Mouse (Mus musculus) MEL (cell line): Measurements from ENCODE around the gene Lamp2.

Experiments used
- EP300 ChIP-seq, 2 experiments: IDR thresholded peaks; 2 replicates each; pipeline ENCODE4 v1.6.1; 2011; ENCODE audit warnings: improper control_type of control experiment in 2 of 2, low read length in 2 of 2, low read depth in 1 of 2, mild to moderate bottlenecking in 1 of 2
- ETS1 ChIP-seq: IDR thresholded peaks from 2 replicates; pipeline ENCODE4 v1.6.1; 2012; ENCODE audit warnings: low read depth, mild to moderate bottlenecking, inconsistent platforms, low read length, improper control_type of control experiment, moderate library complexity
- MAX ChIP-seq: IDR thresholded peaks from 2 replicates; pipeline ENCODE4 v1.6.1; 2011; ENCODE audit warnings: low read length, improper control_type of control experiment
- NELFE ChIP-seq: IDR thresholded peaks from 2 replicates; pipeline ENCODE4 v1.6.1; 2011; ENCODE audit warnings: low read depth, low read length, improper control_type of control experiment
- POLR2A ChIP-seq, 2 experiments: IDR thresholded peaks; 2 replicates each; pipeline ENCODE4 v1.6.1; 2011 to 2012; ENCODE audit warnings: low read length in 2 of 2, mild to moderate bottlenecking in 2 of 2, control low read depth in 1 of 2, improper control_type of control experiment in 1 of 2, low read depth in 1 of 2, moderate library complexity in 1 of 2; ENCODE audit not compliant: control insufficient read depth in 1 of 2, insufficient read depth in 1 of 2, poor library complexity in 1 of 2
- SIN3A ChIP-seq: IDR thresholded peaks from 2 replicates; pipeline ENCODE4 v1.6.1; 2012; ENCODE audit warnings: low read length, improper control_type of control experiment, inconsistent platforms

DNA sequence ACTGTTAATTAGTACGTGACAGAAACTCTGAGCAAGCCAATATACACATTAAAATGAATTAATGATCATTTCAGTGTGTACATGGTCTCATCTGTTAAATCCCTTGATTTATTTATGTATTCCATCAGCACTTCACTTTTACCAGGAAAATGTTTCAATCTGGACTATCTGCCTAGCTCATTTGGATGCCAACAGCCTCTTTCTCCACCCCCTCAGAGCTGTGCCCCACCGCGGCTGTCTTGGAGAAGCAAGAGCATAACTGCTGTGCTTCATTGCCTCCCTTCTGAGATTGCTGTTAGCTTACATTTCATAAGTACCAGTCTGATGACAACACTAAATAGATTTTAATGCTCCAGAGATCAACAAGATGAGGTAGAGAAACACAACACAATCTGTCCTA is 52.4 kb downstream of the Lamp2 start:
- TF ChIP-seq NELFE (no peak), POLR2A (IDR thresholded peaks at IDR 0.05; ENCODE audit: control insufficient read depth in 1 of 2, insufficient read depth in 1 of 2, low read depth in 1 of 2, low read length in 2 of 2, poor library complexity in 1 of 2) (no peak), ETS1 (no peak), SIN3A (no peak), MAX (no peak), EP300 (IDR thresholded peaks at IDR 0.05; ENCODE audit: low read depth in 1 of 2, low read length in 2 of 2) (no peak)
